Mouse (Mus musculus) intestine, embryonic 16.5 days (tissue): ENCODE measurements around the gene Ambra1. TPM values are rescaled to one million over a fixed set of nuclear protein-coding genes. Genes with fewer than 3 reads are reported as not detected.

Source experiments
- ATAC-seq: fragments of 200-750 bp; cut with Nextera tagmentation; 2 replicates; pipeline ENCODE4 v1.8.0; 2017; ENCODE audit warnings: moderate TSS enrichment, moderate library complexity
- H3K27ac ChIP-seq: fragments of 300-500 bp; sonication (generic); 2 replicates; pipeline ENCODE4 v1.5.1; 2014; ENCODE audit warnings: mild to moderate bottlenecking, low read length
- H3K27me3 ChIP-seq: fragments of 300-500 bp; sonication (generic); replicated peaks from 2 replicates; pipeline ENCODE4 v1.6.1; 2014; ENCODE audit warnings: low read length, control low read depth, mixed read lengths; ENCODE audit not compliant: control insufficient read depth, insufficient read depth
- H3K36me3 ChIP-seq: fragments of 300-500 bp; sonication (generic); 2 replicates; pipeline ENCODE4 v1.6.1; 2014; ENCODE audit warnings: low read length, control low read depth; ENCODE audit not compliant: control insufficient read depth, insufficient read depth
- H3K4me1 ChIP-seq: fragments of 300-500 bp; sonication (generic); 2 replicates; pipeline ENCODE4 v1.6.1; 2014; ENCODE audit warnings: low read length, control low read depth, mixed read lengths; ENCODE audit not compliant: control insufficient read depth, insufficient read depth
- H3K4me2 ChIP-seq: fragments of 300-500 bp; sonication (generic); 2 replicates; pipeline ENCODE4 v1.6.1; 2014; ENCODE audit warnings: low read depth, low read length, control low read depth
- H3K4me3 ChIP-seq: fragments of 300-500 bp; sonication (generic); 2 replicates; pipeline ENCODE4 v1.5.1; 2014; ENCODE audit warnings: mild to moderate bottlenecking, low read length
- H3K9ac ChIP-seq: fragments of 300-500 bp; sonication (generic); 2 replicates; pipeline ENCODE4 v1.6.1; 2014; ENCODE audit warnings: low read depth, low read length
- H3K9me3 ChIP-seq: fragments of 300-500 bp; sonication (generic); 2 replicates; pipeline ENCODE4 v1.6.1; 2016; ENCODE audit warnings: low read length, control low read depth; ENCODE audit not compliant: control insufficient read depth
- WGBS: fragments of 180-500 bp; shearing (Covaris S2); extraction: QIAGEN DNeasy Blood & Tissue Kit; methylation state at CpG from one replicate; pipeline ENCODE4 v1.1.7; 2014; 5-methylcytosine and 5-hydroxymethylcytosine counted together
- polyA plus RNA-seq: library from polyadenylated mRNA; unstranded; fragments of >200 nt; fragmentation: Nextera tagmentation; extraction: Ambion mirVana; gene quantifications from 2 replicates; pipeline ENCODE4 v1.2.1, GENCODE M21; 2015

Ambra1 gene
- polyA plus RNA-seq = 11.8 and 12.8 TPM in 2 replicates

DNA sequence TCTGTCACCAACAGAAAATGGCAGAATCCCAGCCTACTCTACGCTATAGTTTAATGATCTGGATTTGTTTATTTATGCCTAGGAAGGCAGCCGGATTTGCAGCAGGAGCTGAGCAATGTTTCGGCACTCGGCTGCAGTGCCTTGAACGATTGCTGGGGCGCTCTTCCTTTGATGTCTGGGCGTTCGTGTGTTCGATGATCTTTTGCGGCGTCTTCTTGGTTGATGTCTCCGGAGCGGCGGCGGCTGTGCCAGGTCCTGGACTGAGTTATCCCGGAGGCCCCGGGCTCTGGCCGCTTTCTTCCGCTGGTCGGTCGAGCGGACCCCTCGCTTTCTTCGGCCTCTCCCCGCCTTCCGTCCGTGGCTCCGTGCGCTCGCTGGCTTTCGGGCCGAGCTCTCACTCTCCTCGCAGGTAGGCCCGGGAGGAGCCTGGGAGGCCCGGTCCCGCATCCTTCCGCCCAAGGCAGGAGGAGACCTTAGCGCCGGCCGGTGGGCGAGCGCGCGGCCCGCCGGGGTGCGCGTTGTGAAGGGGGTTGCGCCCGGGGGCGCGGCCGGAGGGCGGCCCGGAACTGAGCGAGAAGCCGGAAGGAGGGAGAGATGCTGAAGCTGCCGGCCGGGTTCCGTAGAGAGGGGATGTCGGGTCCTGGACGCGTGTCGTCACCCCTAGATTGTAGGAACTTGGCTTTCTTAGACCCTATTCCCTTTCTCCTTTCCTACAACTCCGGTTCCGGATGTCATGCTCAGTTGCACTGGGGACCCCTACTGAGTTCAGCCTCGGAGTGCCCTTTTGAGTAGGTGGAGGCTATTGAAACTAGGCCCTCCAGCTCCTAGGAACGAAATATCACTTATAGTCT, at the start of gene Ambra1:
Gene Ambra1 (plus strand): TSS at position 164 of the 851 bp plus-strand sequence.
- Histone ChIP-seq H3K4me3 (peak within 1 kb of the TSS; percentile 99), H3K4me1 (no peaks in the 10 kb centered on the region), H3K4me2 (peak within 1 kb of the TSS; percentile 71), H3K36me3 (no peaks in the 10 kb centered on the region), H3K27ac (peak within 1 kb of the TSS; percentile 94), H3K27me3 (no peaks in the 10 kb centered on the region), H3K9me3 (no peaks in the 10 kb centered on the region), H3K9ac (peak within 1 kb of the TSS; percentile 98)
- peak; percentile 92 for ATAC-seq
- under 1% methylated on average over 68 of the region's 68 CpGs for WGBS

DNA sequence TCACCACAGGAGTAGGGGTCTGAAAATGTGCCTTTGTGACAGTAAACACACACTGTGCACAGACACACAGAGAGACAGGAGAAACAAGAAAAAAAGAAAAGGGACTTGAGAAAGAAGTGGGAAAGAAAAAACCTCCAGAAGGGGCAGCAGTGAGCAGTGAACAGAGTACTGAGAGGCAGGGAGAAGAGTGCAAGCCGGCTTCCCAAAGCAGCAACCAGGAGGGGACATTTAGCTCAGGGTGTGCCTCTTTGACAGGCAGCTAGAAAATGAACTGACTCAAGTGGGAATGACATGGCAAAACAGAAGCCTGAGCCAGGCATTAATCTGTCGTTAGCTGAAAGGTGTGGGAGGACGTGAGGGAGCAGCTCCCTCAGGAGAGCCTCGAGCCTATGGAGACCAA, 47.1 kb upstream of the Ambra1 start:
- Histone ChIP-seq H3K4me3 (no peak overlapping the region), H3K4me2 (no peak overlapping the region), H3K4me1 (no peaks in the 10 kb centered on the region), H3K36me3 (peaks cover 16% of the 10 kb centered on the region), H3K27me3 (no peaks in the 10 kb centered on the region), H3K9me3 (no peaks in the 10 kb centered on the region), H3K27ac (no peak overlapping the region), H3K9ac (no peak overlapping the region)
- ATAC-seq = peak; percentile 23; the same call in 1 of the 2 replicates
- 63% methylated on average over 4 of the region's 4 CpGs for WGBS

DNA sequence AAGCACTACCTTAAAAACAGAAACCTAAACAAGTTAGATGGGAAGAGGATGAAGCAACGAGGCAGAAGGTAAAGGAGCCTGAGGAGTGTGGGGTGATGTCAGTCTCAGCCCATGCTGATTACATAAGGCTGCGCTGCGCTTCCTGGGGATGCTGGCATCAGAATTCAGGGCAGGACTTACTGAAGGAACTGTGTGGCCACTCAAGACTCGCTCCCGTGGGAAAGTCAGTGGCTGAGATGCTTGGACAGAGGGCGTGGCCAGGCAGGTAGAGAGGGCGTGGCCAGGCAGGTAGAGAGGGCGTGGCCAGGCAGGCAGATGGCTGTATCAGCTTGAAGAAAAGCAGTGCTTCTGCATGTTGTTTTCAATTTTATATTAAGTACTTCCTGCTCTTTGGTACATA, 46.0 kb upstream of the Ambra1 start:
- Histone ChIP-seq H3K9me3 (no peaks in the 10 kb centered on the region), H3K4me2 (no peak overlapping the region), H3K36me3 (peaks cover 14% of the 10 kb centered on the region), H3K27me3 (no peaks in the 10 kb centered on the region), H3K27ac (no peak overlapping the region), H3K9ac (no peak overlapping the region), H3K4me1 (no peaks in the 10 kb centered on the region), H3K4me3 (no peak overlapping the region)
- ATAC-seq = 0 out of 2 replicates have a peak, but pooled peaks have one; percentile 33
- 73% methylated on average over 8 of the region's 8 CpGs for WGBS

DNA sequence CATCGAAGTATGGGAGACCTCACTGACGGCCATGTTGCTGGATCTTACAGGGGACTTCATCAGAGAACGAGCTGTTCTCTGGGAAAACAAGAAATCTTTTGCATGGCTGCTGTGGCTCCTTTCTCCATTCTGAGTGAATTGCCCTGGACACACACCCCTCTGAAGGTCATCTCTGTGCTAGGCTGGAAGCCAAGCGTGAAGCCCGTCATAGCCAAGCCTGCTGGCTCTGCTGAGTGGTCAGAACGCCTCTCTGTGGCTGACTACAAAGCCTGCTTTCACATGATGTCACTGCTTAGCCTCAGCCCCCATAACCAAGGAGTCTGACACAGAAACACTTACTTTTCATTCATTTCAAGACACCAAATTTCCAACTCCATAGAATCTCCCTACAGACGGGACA, 40.5 kb upstream of the Ambra1 start:
- no peaks in the 10 kb centered on the region for H3K4me1 ChIP-seq
- H3K27me3 ChIP-seq = no peaks in the 10 kb centered on the region
- H3K4me2 ChIP-seq = no peak overlapping the region
- 87% methylated on average over 7 of the region's 7 CpGs for WGBS
- peaks cover 4% of the 10 kb centered on the region; the same call in 1 of the 2 replicates for H3K36me3 ChIP-seq
- no peaks in the 10 kb centered on the region for H3K9me3 ChIP-seq
- no peak for ATAC-seq
- no peak overlapping the region for H3K9ac ChIP-seq
- no peak overlapping the region for H3K4me3 ChIP-seq
- no peak overlapping the region for H3K27ac ChIP-seq

DNA sequence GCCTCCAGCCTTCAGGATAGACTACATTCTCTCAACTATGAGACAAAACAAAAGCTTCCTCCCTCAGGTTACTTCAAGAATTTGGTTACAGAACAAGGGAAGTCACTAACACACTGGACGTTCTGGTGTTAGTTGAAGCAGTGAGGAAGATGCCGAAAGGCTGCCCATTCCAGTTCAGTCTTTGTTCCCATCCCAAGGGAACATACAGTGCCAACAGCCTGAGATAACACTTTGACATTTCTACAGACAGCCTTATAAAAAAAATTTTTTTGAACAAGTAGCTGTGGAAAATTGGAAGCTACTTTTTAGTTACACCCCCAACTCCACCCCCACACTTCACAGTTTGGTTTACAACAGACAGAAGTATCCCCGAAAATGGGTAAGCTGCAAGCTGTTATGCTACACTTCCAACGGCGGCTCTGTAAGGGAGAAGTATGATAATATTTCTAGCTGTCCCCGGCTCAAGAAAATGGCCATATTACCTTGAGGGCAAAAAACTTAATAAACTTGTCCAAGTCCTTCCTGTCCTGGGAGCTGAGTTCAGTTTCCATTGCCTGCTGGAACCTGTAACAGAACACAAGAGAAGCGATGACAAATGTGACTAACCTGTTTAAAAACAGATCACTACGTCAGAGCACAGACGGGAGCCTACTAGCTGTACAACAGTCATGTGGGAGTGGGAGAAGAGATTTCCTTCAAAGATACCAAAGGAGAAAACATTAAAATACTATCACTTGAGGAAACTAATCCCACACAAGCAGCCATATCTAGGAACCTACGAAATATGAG, 34.3 kb upstream of the Ambra1 start:
- H3K27ac ChIP-seq = peak overlapping the region; percentile 17; the same call in 1 of the 2 replicates
- H3K4me2 ChIP-seq = no peak overlapping the region
- WGBS = 89% methylated on average over 10 of the region's 10 CpGs
- no peaks in the 10 kb centered on the region for H3K27me3 ChIP-seq
- no peak overlapping the region for H3K9ac ChIP-seq
- ATAC-seq = peak; percentile 34; the same call in 1 of the 2 replicates
- no peaks in the 10 kb centered on the region for H3K36me3 ChIP-seq
- H3K4me1 ChIP-seq = no peaks in the 10 kb centered on the region
- no peaks in the 10 kb centered on the region for H3K9me3 ChIP-seq
- H3K4me3 ChIP-seq = no peak overlapping the region

DNA sequence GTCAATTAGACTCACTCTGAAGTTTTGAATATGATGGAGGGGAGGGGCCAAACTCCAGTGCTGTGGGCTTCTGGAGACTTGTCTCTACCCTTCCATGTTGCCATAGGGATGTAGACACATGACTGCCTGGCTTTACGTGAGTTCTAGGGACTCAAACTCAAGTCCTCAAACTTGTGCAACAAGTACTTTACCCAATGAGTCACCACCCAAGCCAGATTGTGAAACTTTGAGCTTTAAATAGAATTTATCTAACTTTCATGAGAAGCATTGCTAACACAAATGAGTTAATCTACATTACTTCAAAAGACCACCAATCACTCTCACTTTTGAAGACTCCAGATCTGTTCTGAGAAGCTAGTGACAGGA, 33.7 kb upstream of the Ambra1 start:
- H3K9me3 ChIP-seq = no peaks in the 10 kb centered on the region
- no peak overlapping the region for H3K27ac ChIP-seq
- ATAC-seq = peak; percentile 89
- WGBS = 65% methylated on average over 1 of the region's 1 CpGs
- H3K27me3 ChIP-seq = no peaks in the 10 kb centered on the region
- H3K4me3 ChIP-seq = no peak overlapping the region
- H3K36me3 ChIP-seq = no peaks in the 10 kb centered on the region
- no peak overlapping the region for H3K4me2 ChIP-seq
- H3K9ac ChIP-seq = no peak overlapping the region
- no peaks in the 10 kb centered on the region for H3K4me1 ChIP-seq

DNA sequence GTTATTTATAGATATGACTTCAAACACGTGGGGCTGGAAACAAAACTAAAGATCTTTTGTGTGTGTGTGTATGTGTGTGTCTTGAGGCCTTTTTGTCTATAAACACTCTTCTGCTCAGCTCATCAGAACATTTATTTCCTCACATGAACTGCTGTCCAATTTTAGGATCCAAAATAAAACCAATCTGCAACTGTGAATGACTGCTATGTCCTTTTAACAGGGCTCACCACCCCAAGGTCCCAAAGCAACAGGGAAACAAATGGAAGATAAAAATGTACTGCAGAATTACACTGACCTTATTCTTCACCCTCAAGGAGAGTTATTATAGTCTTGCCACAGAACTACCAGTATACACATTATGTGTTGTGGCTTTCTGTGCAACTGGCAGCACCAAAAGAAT, 30.7 kb upstream of the Ambra1 start:
- H3K27me3 ChIP-seq = no peaks in the 10 kb centered on the region
- no peak overlapping the region for H3K27ac ChIP-seq
- no peaks in the 10 kb centered on the region for H3K36me3 ChIP-seq
- H3K4me3 ChIP-seq = no peak overlapping the region
- no peaks in the 10 kb centered on the region for H3K9me3 ChIP-seq
- no peak for ATAC-seq
- WGBS = 66% methylated on average over 1 of the region's 1 CpGs
- H3K4me1 ChIP-seq = no peaks in the 10 kb centered on the region
- no peak overlapping the region for H3K9ac ChIP-seq
- H3K4me2 ChIP-seq = no peak overlapping the region

DNA sequence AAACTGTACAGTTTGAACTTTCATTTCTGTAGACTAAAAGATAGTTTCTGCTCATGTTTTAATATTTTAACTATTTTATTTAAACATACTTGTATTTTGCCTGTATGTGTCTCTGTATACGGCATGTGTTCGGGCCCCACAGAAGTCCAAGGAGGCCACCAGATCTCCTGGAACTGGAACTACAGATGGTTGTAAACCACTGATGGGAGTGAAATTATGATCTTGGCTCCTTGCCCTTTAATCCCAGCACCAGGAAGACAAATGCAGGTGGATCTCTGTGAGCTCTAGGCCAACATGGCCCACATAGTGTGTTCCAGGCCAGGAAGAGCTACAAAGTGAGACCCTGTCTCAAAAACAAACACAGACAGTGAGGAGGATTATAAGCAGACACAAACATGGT, 28.6 kb upstream of the Ambra1 start:
- Histone ChIP-seq H3K9ac (no peak overlapping the region), H3K27me3 (no peaks in the 10 kb centered on the region)

DNA sequence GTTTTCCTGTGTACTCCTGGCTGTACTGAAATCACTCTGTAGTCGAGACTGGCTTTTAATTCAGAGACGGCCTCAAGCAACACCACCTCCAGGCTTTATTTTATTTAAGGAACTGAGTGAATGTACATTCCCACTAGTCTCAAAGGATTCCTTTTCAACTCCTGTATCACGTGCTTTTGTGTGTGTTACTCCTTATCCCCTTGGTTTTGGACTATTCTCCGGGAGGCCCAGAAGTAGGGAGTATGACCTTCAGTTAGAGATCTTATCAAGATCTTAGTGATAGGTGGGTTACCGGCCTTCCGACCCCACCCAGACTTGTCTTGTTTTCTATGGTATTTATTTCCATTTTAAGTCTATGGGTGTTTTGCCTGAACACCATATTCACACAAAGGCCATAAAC, 24.2 kb upstream of the Ambra1 start:
- peaks cover 6% of the 10 kb centered on the region for H3K4me1 ChIP-seq
- H3K9ac ChIP-seq = no peak overlapping the region
- H3K36me3 ChIP-seq = no peaks in the 10 kb centered on the region
- H3K4me3 ChIP-seq = no peak overlapping the region
- no peaks in the 10 kb centered on the region for H3K9me3 ChIP-seq
- WGBS = 74% methylated on average over 6 of the region's 6 CpGs
- no peak overlapping the region for H3K4me2 ChIP-seq
- H3K27ac ChIP-seq = no peak overlapping the region
- ATAC-seq = no peak
- no peaks in the 10 kb centered on the region for H3K27me3 ChIP-seq

More for the DNA sequence above, 28.6 kb upstream of the Ambra1 start:
- H3K4me2 ChIP-seq = no peak overlapping the region
- no peak overlapping the region for H3K27ac ChIP-seq
- no peaks in the 10 kb centered on the region for H3K36me3 ChIP-seq
- H3K4me3 ChIP-seq = no peak overlapping the region
- 78% methylated on average over 2 of the region's 2 CpGs for WGBS
- H3K4me1 ChIP-seq = no peaks in the 10 kb centered on the region
- ATAC-seq = 0 out of 2 replicates have a peak, but pooled peaks have one; percentile 52
- no peaks in the 10 kb centered on the region for H3K9me3 ChIP-seq
